Mouse (Mus musculus) gastrocnemius, postnatal 10 days (tissue): ENCODE data around the gene Cryaa. TPM values are rescaled to one million over a fixed set of nuclear protein-coding genes. Genes with fewer than 3 reads are reported as not detected.
"Not testable (repeated sequence)": the region's sequence is repeated elsewhere in the genome, so short reads cannot be mapped to it uniquely, and the experiment has no call there.

Experiments
- DNase-seq: peaks from one replicate; pipeline ENCODE4 v3.0.0; 2021; ENCODE audit warnings: mixed read lengths
- total RNA-seq, 2 experiments: library from RNA; stranded (reverse); gene quantifications; 2 replicates each; pipeline ENCODE4 v1.2.3; 2021

Gene Cryaa
- total RNA-seq, 2 experiments from 2014 or later: not detected

DNA sequence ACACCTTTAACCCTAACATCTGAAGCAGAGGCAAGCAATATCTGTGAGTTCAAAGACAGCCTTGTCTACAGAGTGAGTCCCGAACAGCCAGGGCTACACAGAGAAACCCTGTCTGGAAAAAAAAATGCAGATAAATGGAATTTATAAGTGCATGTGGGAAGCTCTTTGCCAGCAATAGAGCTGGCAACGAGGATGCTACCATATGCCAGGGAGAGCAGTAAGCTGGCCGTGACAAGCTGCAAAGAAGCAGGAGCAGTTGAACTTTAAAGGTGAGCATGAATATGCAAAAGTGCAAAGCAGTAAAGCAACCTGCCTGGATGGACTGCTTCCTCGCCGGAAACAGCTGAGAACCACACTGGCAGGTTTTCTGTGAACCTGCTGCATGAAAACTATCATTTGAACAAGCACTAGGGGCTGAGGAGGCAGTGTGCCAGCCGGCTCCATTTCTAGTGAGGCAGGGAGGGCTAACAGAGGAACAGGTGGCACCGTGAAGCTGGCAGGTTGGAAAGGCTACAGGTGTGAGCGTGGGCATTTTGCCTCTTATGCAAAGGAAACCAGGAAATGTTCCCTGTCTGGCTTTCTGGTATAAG, 16.9 kb upstream of the Cryaa start:
- DNase-seq: no peak

DNA sequence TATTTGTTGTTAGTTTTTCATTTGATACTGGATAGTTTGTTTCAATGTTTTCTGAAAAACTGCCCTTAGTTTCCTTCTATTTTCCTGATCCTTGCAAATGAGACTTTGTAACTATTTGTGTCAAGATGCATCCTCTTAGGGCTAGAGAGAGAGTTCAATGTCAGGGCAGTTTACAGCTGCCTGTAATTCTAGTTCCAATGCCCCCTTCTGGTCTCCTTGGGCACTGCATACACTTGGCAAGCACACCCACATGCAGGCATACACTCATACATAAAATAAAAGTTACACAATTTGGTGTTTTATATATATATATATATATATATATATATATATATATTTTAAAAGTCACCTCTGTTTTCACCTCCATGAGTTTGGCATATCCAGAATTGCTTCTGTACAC, 14.8 kb upstream of the Cryaa start:
- no peak for DNase-seq

GRCm38 (mm10) chr17:31664760-31665159, 12.8 kb upstream of the Cryaa start:
- DNase-seq: peak; percentile 73

DNA sequence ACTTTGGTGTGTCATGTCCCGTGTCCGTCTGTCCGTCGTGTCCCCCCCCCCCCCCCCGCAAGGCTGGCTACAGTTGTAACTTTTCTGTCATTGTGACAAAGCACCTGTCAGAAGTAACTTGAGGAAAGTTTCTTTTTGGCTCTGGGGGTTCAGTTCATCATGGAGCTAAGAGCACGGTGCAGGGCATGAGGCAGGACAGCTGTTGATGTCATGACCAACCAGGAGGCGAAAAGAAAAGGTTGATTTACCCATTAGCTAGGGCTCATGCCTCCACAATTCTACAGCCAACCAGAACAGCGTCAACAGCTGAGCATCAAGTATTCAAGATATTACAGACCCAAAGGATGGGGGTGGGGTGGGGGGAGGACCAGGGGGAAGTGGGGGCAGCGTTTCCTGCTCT, 9.3 kb upstream of the Cryaa start:
- DNase-seq: no peak

- DNase-seq: peak; percentile 21
These were observed 7.4 kb upstream of the Cryaa start for GRCm38 (mm10) chr17:31670163-31670562.

DNA sequence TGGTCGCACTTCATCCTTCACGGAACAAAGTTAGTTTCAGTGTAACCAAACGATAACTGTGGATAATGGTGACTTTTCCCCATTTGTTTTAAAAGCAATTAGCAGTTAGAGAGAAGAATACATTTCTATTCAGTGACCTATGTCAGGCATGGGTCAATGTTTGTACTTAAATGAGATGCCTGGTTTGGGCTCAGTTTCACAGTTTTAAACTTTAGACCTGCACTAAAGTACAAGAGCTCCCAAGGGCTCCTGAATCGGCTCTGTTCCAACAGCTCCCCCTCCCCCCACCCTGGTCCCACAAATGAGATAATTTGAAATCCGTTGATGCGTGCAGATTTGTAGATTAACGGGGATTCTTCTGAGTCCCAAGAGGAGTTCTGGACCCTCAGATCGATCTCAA, 5.9 kb upstream of the Cryaa start:
- DNase-seq: no peak

GRCm38 (mm10) chr17:31672279-31672678, 5.3 kb upstream of the Cryaa start:
- DNase-seq: no peak

- no peak for DNase-seq
These were observed 3.2 kb upstream of the Cryaa start for GRCm38 (mm10) chr17:31674426-31674825.

- no peak for DNase-seq
These were observed 2.8 kb downstream of the Cryaa start for GRCm38 (mm10) chr17:31680450-31680849.

DNA sequence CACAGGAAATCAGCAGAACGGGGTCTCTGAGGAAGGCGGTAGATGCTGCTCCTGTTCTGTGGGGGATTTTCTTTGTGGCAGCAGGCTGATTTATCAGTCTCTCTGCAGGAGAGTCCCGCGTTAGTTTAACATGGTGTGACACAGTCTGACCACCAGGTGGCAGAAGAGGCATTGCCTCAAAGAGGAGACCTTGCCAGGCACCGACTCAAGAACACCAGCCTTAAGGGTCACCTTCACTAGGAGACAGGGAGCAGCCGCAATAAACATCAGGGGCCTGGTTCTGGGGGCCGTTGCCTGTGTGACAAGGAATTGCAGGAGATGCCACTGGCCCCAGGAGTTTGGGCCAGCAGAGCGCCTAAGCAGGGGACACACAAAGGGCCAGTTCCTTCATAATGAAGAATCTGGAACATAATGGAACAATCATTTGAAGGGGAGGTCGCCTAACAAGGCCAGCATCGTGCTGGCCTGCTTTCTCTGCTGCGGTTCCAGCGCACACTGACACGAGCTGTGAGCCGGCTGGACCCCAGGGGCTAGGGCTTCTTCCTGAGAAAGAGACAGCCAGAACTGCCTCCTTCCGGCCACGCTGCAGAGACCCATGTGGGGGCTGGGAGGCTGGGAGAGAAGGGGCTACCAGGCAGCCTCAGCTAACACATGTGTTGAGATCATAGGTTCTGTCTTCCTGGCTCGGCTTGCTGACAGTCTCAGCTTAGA, 8.1 kb downstream of the Cryaa start:
- peak; percentile 87 for DNase-seq

DNA sequence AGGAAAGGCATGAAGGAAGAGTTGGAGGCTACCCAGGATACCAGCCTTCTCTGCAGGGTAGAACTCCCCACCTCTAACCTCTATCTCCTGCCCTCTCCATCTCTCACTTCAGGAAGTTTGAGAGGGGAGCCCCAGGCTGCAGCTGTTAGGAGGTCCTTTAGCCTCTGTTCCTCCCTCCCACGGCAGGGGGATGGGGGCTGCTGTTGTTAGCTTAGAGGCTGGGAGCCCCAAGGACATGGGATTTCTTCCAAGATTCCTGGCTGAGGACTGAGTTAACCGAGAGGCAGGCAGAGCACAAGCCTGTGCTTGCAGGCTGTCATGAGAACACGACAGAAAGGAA, 8.6 kb downstream of the Cryaa start:
- peak; percentile 24 for DNase-seq

DNA sequence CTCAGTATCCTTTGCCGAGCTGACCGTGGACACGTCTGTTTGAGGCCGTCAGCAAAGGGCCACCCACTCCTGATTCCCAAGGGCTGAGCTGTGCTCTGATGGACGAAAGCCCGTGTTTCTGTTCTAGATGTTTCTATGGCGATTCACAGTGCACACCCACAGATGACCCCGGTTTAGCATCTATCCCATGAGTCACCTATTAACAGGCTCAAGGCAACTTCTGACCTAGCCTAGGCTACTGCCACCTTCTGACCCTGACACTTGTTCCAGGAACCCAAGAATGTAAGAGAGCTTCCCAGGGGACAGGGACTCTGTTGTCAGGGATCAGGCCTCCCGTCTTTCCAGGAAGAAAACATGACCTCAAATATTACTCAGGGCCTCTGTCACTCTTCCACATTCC, 10.5 kb downstream of the Cryaa start:
- DNase-seq: no peak

- DNase-seq: no peak
These were observed 12.0 kb downstream of the Cryaa start for GRCm38 (mm10) chr17:31689606-31690005.

- DNase-seq: no peak
These were observed 15.3 kb downstream of the Cryaa start for GRCm38 (mm10) chr17:31692918-31693317.

DNA sequence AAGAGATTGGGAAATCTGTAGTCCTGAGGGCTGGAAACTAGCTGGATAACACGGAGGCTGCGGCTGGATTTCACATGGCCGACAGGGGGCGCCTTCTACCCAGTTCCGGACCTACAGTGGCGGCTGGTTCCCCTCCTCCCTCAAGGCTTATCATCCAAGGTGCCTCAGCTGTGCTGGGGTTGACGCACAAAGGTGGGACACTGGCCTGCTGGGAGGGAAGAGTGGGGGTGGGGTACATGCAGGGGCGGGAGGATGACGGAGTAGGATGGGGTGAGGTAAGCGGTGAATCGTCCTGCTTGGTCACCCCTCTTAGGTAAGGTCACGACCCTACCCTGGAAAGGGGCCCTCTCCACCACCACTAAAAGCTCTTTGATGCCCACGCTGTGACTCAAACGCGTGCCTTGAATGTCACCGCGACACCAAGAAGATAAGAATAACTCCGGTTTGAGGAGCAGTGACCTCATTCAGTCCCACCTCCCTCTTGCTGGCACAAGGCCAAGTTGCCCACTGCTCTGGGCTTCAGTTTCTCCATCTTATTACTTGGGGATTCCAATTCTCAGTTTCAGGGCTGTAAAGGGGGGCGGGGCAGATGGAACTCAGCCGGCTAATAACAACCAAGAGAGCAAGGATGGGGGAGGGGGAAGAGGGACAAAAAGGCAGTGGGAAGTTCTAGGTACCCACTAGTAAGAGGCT, 15.9 kb downstream of the Cryaa start:
- DNase-seq: peak; percentile 84

DNA sequence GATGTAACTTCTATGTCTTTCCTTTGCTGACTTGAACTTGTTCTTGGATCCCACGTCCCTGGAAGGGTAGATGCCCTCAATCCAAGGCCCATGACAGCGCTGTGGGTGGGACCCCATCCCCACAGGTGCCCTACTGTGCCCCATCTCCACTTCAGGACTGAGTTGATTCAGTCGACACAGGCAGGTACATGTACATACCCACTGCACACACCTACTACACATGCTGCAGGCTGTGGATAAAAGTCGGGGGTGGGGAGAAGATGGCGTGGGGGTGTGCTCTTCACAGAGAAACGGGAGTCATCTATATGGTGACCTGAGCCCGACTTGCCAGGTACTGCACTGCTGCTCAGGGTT, 16.4 kb downstream of the Cryaa start:
- no peak for DNase-seq

GRCm38 (mm10) chr17:31694949-31695348, 17.3 kb downstream of the Cryaa start:
- DNase-seq: no peak

- DNase-seq: not testable (repeated sequence)
These were observed 17.7 kb downstream of the Cryaa start for GRCm38 (mm10) chr17:31695356-31695755.

DNA sequence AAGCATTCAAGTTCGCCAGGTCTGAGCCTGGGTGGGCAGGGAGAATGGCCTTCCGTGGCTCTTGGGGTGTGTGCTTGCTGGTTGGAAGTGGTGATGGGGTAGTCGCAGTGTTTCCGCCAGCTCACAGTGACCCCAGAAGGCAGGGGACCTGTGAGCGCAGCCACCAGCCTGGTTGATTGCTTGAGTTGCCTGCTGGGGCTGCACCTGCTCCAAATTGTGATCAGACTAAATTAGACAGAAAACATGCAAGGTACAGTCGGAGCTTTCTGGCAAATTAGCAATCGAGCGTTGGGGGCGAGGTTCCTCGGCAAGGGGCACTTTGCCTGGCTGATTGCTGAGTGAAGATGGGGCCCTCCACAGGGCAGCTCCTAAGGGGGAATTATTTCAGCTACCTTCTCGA, 20.7 kb downstream of the Cryaa start:
- no peak for DNase-seq

- peak; percentile 56 for DNase-seq
These were observed 25.8 kb downstream of the Cryaa start for GRCm38 (mm10) chr17:31703276-31703980.

- DNase-seq: peak; percentile 73
These were observed 27.8 kb downstream of the Cryaa start for GRCm38 (mm10) chr17:31705271-31706020.

- no peak for DNase-seq
These were observed 31.6 kb downstream of the Cryaa start for GRCm38 (mm10) chr17:31709121-31709741.
